Mouse (Mus musculus) heart, embryonic 11.5 days (tissue): ENCODE data around the gene Prdx3. TPM values are rescaled to one million over a fixed set of nuclear protein-coding genes. Genes with fewer than 3 reads are reported as not detected.

Experiments used
- ATAC-seq: fragments of 200-750 bp; cut with Nextera tagmentation; replicated peaks from 2 replicates; pipeline ENCODE4 v1.8.0; 2017; ENCODE audit warnings: moderate library complexity; ENCODE audit not compliant: insufficient number of reproducible peaks, low FRiP score, low TSS enrichment
- H3K27ac ChIP-seq: fragments of 300-500 bp; sonication (generic); 2 replicates; pipeline ENCODE4 v1.5.1; 2014; ENCODE audit warnings: mild to moderate bottlenecking, low read depth, low read length
- H3K27me3 ChIP-seq: fragments of 300-500 bp; sonication (generic); 2 replicates; pipeline ENCODE4 v1.6.1; 2014; ENCODE audit warnings: mild to moderate bottlenecking, low read length, mixed read lengths; ENCODE audit not compliant: control insufficient read depth, insufficient read depth
- H3K36me3 ChIP-seq: fragments of 300-500 bp; sonication (generic); 2 replicates; pipeline ENCODE4 v1.6.1; 2014; ENCODE audit warnings: mild to moderate bottlenecking, low read length, moderate library complexity, mixed read lengths; ENCODE audit not compliant: control insufficient read depth, insufficient read depth
- H3K4me1 ChIP-seq: fragments of 300-500 bp; sonication (generic); 2 replicates; pipeline ENCODE4 v1.6.1; 2014; ENCODE audit warnings: low read length; ENCODE audit not compliant: control insufficient read depth, insufficient read depth
- H3K4me2 ChIP-seq: fragments of 300-500 bp; sonication (generic); 2 replicates; pipeline ENCODE4 v1.6.1; 2014; ENCODE audit warnings: mild to moderate bottlenecking, moderate library complexity
- H3K4me3 ChIP-seq: fragments of 300-500 bp; sonication (generic); 2 replicates; pipeline ENCODE4 v1.5.1; 2014; ENCODE audit warnings: low read depth, low read length
- H3K9ac ChIP-seq: fragments of 300-500 bp; sonication (generic); 2 replicates; pipeline ENCODE4 v1.6.1; 2014; ENCODE audit warnings: mild to moderate bottlenecking, low read depth, low read length, moderate library complexity
- H3K9me3 ChIP-seq: fragments of 300-500 bp; sonication (generic); replicated peaks from 2 replicates; pipeline ENCODE4 v1.6.1; 2016; ENCODE audit warnings: low read length; ENCODE audit not compliant: control insufficient read depth
- WGBS: fragments of 180-500 bp; shearing (Covaris S2); extraction: QIAGEN DNeasy Blood & Tissue Kit; methylation state at CpG from one replicate; pipeline ENCODE4 v1.1.7; 2014; ENCODE audit not compliant: insufficient replicate concordance; 5-methylcytosine and 5-hydroxymethylcytosine counted together
- polyA plus RNA-seq: library from polyadenylated mRNA; unstranded; fragments of >200 nt; fragmentation: Nextera tagmentation; extraction: Ambion mirVana; gene quantifications from 2 replicates; pipeline ENCODE4 v1.2.1, GENCODE M21; 2014

Prdx3 gene
- 205 and 208 TPM in 2 replicates for polyA plus RNA-seq

- whole genome bisulfite sequencing = under 1% methylated on average over 28 of the region's 28 CpGs
- H3K4me3 ChIP-seq = peak within 1 kb of the TSS; percentile 79
- ATAC-seq = peak; percentile 99
- H3K27me3 ChIP-seq = no peaks in the 10 kb centered on the region
- H3K4me2 ChIP-seq = peak within 1 kb of the TSS; percentile 79
- peak within 1 kb of the TSS; percentile 86 for H3K9ac ChIP-seq
- H3K27ac ChIP-seq = peak within 1 kb of the TSS; percentile 85
- peaks cover 6% of the 10 kb centered on the region; the same call in 1 of the 2 replicates for H3K36me3 ChIP-seq
- peaks cover 7% of the 10 kb centered on the region; the same call in 1 of the 2 replicates for H3K4me1 ChIP-seq
- H3K9me3 ChIP-seq = no peaks in the 10 kb centered on the region
These were observed at the start of gene Prdx3 for GRCm38 (mm10) chr19:60874064-60874694. Gene Prdx3, minus strand, starts transcription at chr19:60874556.

DNA sequence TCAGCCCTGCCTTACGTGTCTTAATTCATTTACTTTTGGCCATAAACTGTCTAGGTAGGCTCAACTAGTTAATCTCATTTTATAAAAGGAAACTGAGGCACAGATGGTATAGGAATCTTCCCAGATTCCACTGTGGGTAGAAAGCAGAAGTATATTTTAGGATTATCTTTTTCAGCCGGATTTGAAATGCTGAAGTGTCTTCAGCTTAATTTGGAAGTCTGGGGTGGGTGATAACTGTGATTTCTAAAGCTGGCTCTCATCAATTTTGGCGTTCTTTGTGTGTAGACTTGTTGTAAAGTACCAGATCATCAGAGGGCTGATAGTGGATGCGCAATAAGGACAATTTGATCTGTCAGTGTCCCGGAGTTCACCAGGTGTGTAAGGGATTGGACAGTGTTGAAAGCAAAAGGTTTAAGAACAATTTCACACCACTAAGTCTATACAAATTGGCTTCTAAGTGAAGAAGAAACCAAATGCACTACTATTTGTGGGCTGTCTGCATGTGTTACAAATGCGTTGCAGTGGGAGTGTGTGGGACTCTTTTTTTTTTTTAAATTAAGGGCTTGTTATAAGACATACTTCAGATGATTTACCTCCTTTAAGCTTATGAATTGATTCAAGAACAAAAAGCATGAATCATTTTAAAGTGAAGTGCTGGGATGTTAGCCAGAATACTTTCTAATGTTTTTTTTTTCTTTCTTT lies 42.7 kb upstream of the Prdx3 start:
- no peak overlapping the region for H3K27ac ChIP-seq
- no peaks in the 10 kb centered on the region for H3K27me3 ChIP-seq

GRCm38 (mm10) chr19:60915862-60916261 lies 41.5 kb upstream of the Prdx3 start:
- Histone ChIP-seq H3K4me1 (peaks cover 18% of the 10 kb centered on the region), H3K4me2 (no peak overlapping the region), H3K36me3 (no peaks in the 10 kb centered on the region), H3K9ac (no peak overlapping the region), H3K27me3 (no peaks in the 10 kb centered on the region), H3K27ac (0 out of 2 replicates have a peak overlapping the region, but pooled peaks have one; percentile 43), H3K9me3 (no peaks in the 10 kb centered on the region), H3K4me3 (no peak overlapping the region)
- ATAC-seq = no peak
- 21% methylated on average over 3 of the region's 3 CpGs for WGBS

More for the DNA sequence above, 42.7 kb upstream of the Prdx3 start:
- 79% methylated on average over 6 of the region's 6 CpGs for WGBS
- Histone ChIP-seq H3K9ac (no peak overlapping the region), H3K4me2 (no peak overlapping the region), H3K9me3 (no peaks in the 10 kb centered on the region), H3K4me3 (no peak overlapping the region), H3K36me3 (no peaks in the 10 kb centered on the region), H3K4me1 (peaks cover 18% of the 10 kb centered on the region)
- no peak for ATAC-seq

- no peak for ATAC-seq
- H3K4me1 ChIP-seq = peaks cover 18% of the 10 kb centered on the region
- H3K4me3 ChIP-seq = no peak overlapping the region
- no peak overlapping the region for H3K4me2 ChIP-seq
- H3K27ac ChIP-seq = 0 out of 2 replicates have a peak overlapping the region, but pooled peaks have one; percentile 43
- 27% methylated on average over 4 of the region's 4 CpGs for WGBS
- H3K9me3 ChIP-seq = no peaks in the 10 kb centered on the region
- no peaks in the 10 kb centered on the region for H3K36me3 ChIP-seq
- no peak overlapping the region for H3K9ac ChIP-seq
- H3K27me3 ChIP-seq = no peaks in the 10 kb centered on the region
These were observed 40.9 kb upstream of the Prdx3 start for GRCm38 (mm10) chr19:60915236-60915635.

DNA sequence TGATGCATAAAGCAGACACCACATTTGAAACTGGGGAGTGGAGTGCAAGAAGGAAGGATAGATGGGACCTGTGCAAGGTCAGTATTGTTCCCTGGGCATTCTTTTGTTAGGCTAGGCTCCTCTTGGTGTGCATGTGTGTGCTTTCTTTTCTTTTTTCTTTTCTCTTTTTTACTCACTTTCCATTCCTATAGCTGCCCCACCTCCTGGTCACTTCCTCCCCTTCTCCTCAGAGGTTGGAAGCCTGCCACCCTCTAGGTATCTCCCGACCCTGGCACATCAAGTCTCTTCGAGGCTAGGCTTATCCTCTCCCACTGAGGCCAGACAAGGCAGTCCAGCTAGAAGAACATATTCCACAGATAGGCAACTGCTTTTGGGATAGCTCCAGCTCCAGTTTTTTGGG lies 37.3 kb upstream of the Prdx3 start:
- no peak overlapping the region for H3K4me3 ChIP-seq
- ATAC-seq = no peak
- no peaks in the 10 kb centered on the region for H3K9me3 ChIP-seq
- H3K27me3 ChIP-seq = no peaks in the 10 kb centered on the region
- no peaks in the 10 kb centered on the region for H3K36me3 ChIP-seq
- H3K4me1 ChIP-seq = peaks cover 18% of the 10 kb centered on the region
- 59% methylated on average over 2 of the region's 2 CpGs for WGBS
- H3K4me2 ChIP-seq = no peak overlapping the region
- H3K9ac ChIP-seq = no peak overlapping the region
- H3K27ac ChIP-seq = no peak overlapping the region

DNA sequence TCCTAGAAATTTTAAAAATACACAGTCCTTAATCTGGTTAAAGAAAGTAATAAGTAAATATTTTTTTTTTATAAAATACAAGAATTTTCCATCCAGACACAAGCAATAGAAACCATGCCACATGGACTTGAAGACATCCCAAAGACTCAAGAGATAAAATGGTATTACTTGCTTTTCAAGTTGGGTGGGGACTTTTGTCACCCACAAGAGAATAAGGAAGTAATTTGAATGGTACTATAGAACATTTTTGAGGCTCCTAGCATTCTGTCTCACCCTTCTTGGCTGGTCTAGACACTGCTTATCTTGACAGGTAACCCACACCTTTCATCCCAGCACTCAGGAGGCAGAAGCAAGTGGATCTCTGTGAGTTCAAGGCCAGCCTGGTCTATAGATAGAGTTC lies 35.9 kb upstream of the Prdx3 start:
- no peak for ATAC-seq
- no peak overlapping the region for H3K4me3 ChIP-seq
- H3K9me3 ChIP-seq = no peaks in the 10 kb centered on the region
- H3K36me3 ChIP-seq = no peaks in the 10 kb centered on the region
- no peaks in the 10 kb centered on the region for H3K27me3 ChIP-seq
- no peak overlapping the region for H3K4me2 ChIP-seq
- no peak overlapping the region for H3K27ac ChIP-seq
- H3K9ac ChIP-seq = no peak overlapping the region
- peaks cover 7% of the 10 kb centered on the region for H3K4me1 ChIP-seq

GRCm38 (mm10) chr19:60905477-60905876 lies 31.1 kb upstream of the Prdx3 start:
- 86% methylated on average over 5 of the region's 5 CpGs for WGBS
- no peaks in the 10 kb centered on the region for H3K36me3 ChIP-seq
- no peak for ATAC-seq

GRCm38 (mm10) chr19:60903971-60904370 lies 29.6 kb upstream of the Prdx3 start:
- Histone ChIP-seq H3K36me3 (no peaks in the 10 kb centered on the region), H3K9me3 (no peaks in the 10 kb centered on the region), H3K27ac (no peak overlapping the region), H3K27me3 (no peaks in the 10 kb centered on the region), H3K9ac (no peak overlapping the region), H3K4me2 (no peak overlapping the region), H3K4me1 (no peaks in the 10 kb centered on the region; the same call in 1 of the 2 replicates), H3K4me3 (no peak overlapping the region)
- no peak for ATAC-seq
- 86% methylated on average over 1 of the region's 1 CpGs for WGBS

More at GRCm38 (mm10) chr19:60905477-60905876, 31.1 kb upstream of the Prdx3 start:
- no peak overlapping the region for H3K27ac ChIP-seq
- H3K4me2 ChIP-seq = no peak overlapping the region
- no peak overlapping the region for H3K9ac ChIP-seq
- no peak overlapping the region for H3K4me3 ChIP-seq
- no peaks in the 10 kb centered on the region; the same call in 1 of the 2 replicates for H3K4me1 ChIP-seq
- no peaks in the 10 kb centered on the region for H3K27me3 ChIP-seq
- no peaks in the 10 kb centered on the region for H3K9me3 ChIP-seq
